Mouse (Mus musculus): ENCODE data around the gene Duox2. TPM values are rescaled to one million over a fixed set of nuclear protein-coding genes. Genes with fewer than 3 reads are reported as not detected.

The Duox2 gene
- total RNA-seq, 1 experiment from 2014 or later, result not detected

Other genes with a start within 250 kb of the Duox2 start
- gene Spg11, start 180.1 kb downstream of the Duox2 start, total RNA-seq (2017), result 13.6 and 16.4 TPM in 2 replicates
- gene B2m, start 150.8 kb downstream of the Duox2 start, total RNA-seq (2017), result 3,422 and 3,507 TPM in 2 replicates
- gene Trim69, start 137.7 kb downstream of the Duox2 start, total RNA-seq (2017), result not detected in 2 replicates
- gene Patl2, start 112.3 kb downstream of the Duox2 start, total RNA-seq (2017), result 0.44 TPM in 1 of 2 replicates, not detected in the other
- gene Terb2, start 112.2 kb downstream of the Duox2 start, total RNA-seq (2017), result not detected in 2 replicates
- 84.5 and 113 TPM in 2 replicates for gene Sord, start 63.7 kb downstream of the Duox2 start, total RNA-seq (2017)
- not detected in 2 replicates for gene Duoxa2, start 451 bp upstream of the Duox2 start, total RNA-seq (2017)
- gene Duoxa1, start 15.3 kb upstream of the Duox2 start, total RNA-seq (2017), result not detected in 2 replicates
- not detected in 2 replicates for gene Duox1, start 17.2 kb upstream of the Duox2 start, total RNA-seq (2017)
- 2.8 and 4.7 TPM in 2 replicates for gene Shf, start 70.7 kb upstream of the Duox2 start, total RNA-seq (2017)
- 25.6 and 36.6 TPM in 2 replicates for gene Slc28a2, start 128.0 kb upstream of the Duox2 start, total RNA-seq (2017)
- gene Gm14085, start 186.5 kb upstream of the Duox2 start, total RNA-seq (2017), result 1.1 TPM in 1 of 2 replicates, not detected in the other

Data from hematopoietic stem cell, adult 5-6 weeks (primary cell).